Mouse (Mus musculus): Measurements from ENCODE around the gene Aagab. TPM values are rescaled to one million over a fixed set of nuclear protein-coding genes. Genes with fewer than 3 reads are reported as not detected.

The Aagab gene
- total and polyA plus RNA-seq, 3 experiments: 16.1 to 27.4 TPM; not detected in 1

DNA sequence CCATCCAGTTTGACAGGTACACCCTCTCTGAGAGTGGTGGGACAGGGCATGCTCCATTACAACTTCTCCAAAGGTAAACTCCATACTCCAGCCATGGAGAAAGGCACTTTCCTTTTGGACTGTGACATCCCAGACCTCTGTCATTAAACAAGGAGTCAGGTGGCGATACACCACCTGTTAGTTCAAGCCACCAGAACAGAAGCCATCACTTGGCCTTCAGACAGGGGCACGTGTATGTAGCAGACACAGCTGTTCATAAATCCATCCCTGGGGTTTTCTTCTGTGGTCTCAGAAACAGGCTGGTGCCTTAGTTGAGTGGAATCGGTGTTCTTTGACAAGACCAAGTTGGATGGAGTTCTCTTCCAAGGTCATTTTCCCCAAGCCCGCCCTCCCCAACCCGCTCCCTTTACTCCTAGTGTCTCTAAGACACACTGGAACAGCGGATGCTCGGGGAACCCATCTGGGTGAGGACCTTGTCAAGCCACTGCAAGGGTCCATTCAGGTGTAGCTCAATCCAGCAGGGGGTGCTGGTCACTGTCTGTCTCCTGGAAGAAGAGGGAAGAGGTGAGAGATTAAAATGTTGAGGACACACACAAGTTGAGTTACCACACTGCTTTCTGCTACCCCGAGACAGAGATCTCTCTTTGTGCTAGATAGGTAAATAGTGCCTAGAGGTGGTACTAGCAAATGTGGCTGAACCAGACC lies 47.5 kb downstream of the Aagab start:
- Histone ChIP-seq H3K9ac (ENCODE audit: control insufficient read depth, low read depth, low read length, poor library complexity, severe bottlenecking) (no peak overlapping the region), H3K36me3 (ENCODE audit: control insufficient read depth in 1 of 2, insufficient read depth in 2 of 2, low read length in 2 of 2) (no peaks in the 10 kb centered on the region), H3K79me2 (ENCODE audit: control insufficient read depth, insufficient read depth, low read length, poor library complexity) (no peaks in the 10 kb centered on the region), H3K9me3 (replicated peaks; ENCODE audit: insufficient read depth, low read length) (no peaks in the 10 kb centered on the region), H3K4me1 (ENCODE audit: control insufficient read depth in 1 of 2, insufficient read depth in 2 of 2, low read length in 2 of 2) (no peaks in the 10 kb centered on the region), H3K4me3 (ENCODE audit: control insufficient read depth in 1 of 2, insufficient read depth in 1 of 2, low read depth in 2 of 2, low read length in 2 of 2) (no peak overlapping the region), H3K27ac (ENCODE audit: control insufficient read depth, low read depth, low read length) (no peak overlapping the region), H3K27me3 (ENCODE audit: control insufficient read depth in 1 of 2, insufficient read depth in 2 of 2, low read length in 2 of 2) (no peaks in the 10 kb centered on the region)
- TF ChIP-seq BHLHE40 (IDR thresholded peaks at IDR 0.05; ENCODE audit: borderline replicate concordance, low read depth, low read length) (no peak), ZC3H11A (IDR thresholded peaks at IDR 0.05; ENCODE audit: low read depth, low read length) (peak; percentile 77), CTCF (IDR thresholded peaks at IDR 0.05 in 2 of 3, conservative IDR thresholded peaks at IDR 0.05 in 1 of 3; ENCODE audit: control insufficient read depth in 1 of 3, insufficient read depth in 1 of 3, low read depth in 2 of 3, low read length in 3 of 3, poor library complexity in 1 of 3, severe bottlenecking in 1 of 3) (peak in 2 of 3 experiments; percentile 58 to 68; a peak in 4 of 6 replicates), SMC3 (IDR thresholded peaks at IDR 0.05; ENCODE audit: low read depth, low read length) (peak; percentile 91), KAT2A (conservative IDR thresholded peaks at IDR 0.05; ENCODE audit: low read depth, low read length) (no peak), MYC (IDR thresholded peaks at IDR 0.05; ENCODE audit: low read depth, low read length) (no peak), ZKSCAN1 (IDR thresholded peaks at IDR 0.05; ENCODE audit: low read depth, low read length) (no peak), MAX (IDR thresholded peaks at IDR 0.05; ENCODE audit: low read length) (no peak), RAD21 (IDR thresholded peaks at IDR 0.05; ENCODE audit: low read depth, low read length) (peak; percentile 74), ELF1 (IDR thresholded peaks at IDR 0.05; ENCODE audit: low read depth, low read length) (no peak), EP300 (IDR thresholded peaks at IDR 0.05; ENCODE audit: low read depth in 1 of 2, low read length in 2 of 2) (no peak), HCFC1 (IDR thresholded peaks at IDR 0.05; ENCODE audit: low read depth, low read length) (no peak), CHD2 (IDR thresholded peaks at IDR 0.05; ENCODE audit: low read length) (no peak)
- DNase-seq (ENCODE audit: low read depth, low spot score): peak; percentile 49

DNA sequence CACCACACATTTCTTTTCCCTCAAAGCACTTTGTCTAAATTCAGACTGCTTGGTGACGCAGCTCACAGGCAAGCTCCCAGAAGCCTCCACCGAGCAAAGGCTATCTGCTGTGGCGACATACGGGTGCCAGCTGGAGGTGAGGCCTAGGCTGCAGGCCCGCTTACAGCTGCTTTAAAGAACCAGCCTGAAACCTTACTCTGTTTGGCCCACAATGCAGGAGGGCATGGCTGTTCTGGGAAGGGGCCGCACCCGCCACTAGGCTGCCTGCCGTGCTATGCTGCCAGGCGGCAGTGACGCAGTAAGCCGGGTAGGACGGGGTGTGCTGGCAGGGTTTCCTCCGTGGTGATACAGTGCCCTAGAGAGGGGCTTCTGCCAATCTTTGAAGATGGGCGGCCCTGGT lies 48.4 kb downstream of the Aagab start:
- Histone ChIP-seq H3K36me3 (ENCODE audit: control insufficient read depth in 1 of 2, insufficient read depth in 2 of 2, low read length in 2 of 2) (no peaks in the 10 kb centered on the region), H3K9me3 (replicated peaks; ENCODE audit: insufficient read depth, low read length) (no peaks in the 10 kb centered on the region), H3K9ac (ENCODE audit: control insufficient read depth, low read depth, low read length, poor library complexity, severe bottlenecking) (no peak overlapping the region), H3K27me3 (ENCODE audit: control insufficient read depth in 1 of 2, insufficient read depth in 2 of 2, low read length in 2 of 2) (no peaks in the 10 kb centered on the region), H3K4me1 (ENCODE audit: control insufficient read depth in 1 of 2, insufficient read depth in 2 of 2, low read length in 2 of 2) (no peaks in the 10 kb centered on the region), H3K27ac (ENCODE audit: control insufficient read depth, low read depth, low read length) (no peak overlapping the region), H3K79me2 (ENCODE audit: control insufficient read depth, insufficient read depth, low read length, poor library complexity) (no peaks in the 10 kb centered on the region), H3K4me3 (ENCODE audit: control insufficient read depth in 1 of 2, insufficient read depth in 1 of 2, low read depth in 2 of 2, low read length in 2 of 2) (no peak overlapping the region)
- DNase-seq (ENCODE audit: low read depth, low spot score): no peak
- TF ChIP-seq MAX (IDR thresholded peaks at IDR 0.05; ENCODE audit: low read length) (no peak), MYB (IDR thresholded peaks at IDR 0.05; ENCODE audit: low read depth, low read length) (no peak)

DNA sequence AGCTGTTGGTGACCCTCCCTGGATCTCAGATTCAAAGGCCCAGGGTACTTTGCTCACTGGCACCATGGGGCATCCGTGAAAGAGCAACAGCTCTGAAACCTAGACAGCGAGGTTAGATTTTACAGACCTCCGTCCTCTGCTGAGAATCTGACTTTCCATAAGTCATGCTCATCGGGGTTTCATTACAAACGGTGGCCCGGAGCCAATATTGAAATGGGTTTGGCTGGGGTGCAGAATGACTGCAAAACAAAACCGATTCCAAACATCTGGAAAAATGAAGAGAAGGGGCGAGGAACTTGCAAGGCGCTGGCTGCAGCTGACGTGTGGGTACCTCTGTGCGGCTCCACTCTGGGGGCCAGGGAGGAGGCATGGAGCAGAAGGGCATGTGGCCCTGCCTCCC lies 49.1 kb downstream of the Aagab start:
- TF ChIP-seq KAT2A (conservative IDR thresholded peaks at IDR 0.05; ENCODE audit: low read depth, low read length) (no peak), CHD2 (IDR thresholded peaks at IDR 0.05; ENCODE audit: low read length) (no peak), MXI1 (IDR thresholded peaks at IDR 0.05; ENCODE audit: low read depth, low read length) (no peak), TAL1 (IDR thresholded peaks at IDR 0.05; ENCODE audit: low read length) (no peak), ELF1 (IDR thresholded peaks at IDR 0.05; ENCODE audit: low read depth, low read length) (no peak), MAFK (IDR thresholded peaks at IDR 0.05; ENCODE audit: borderline replicate concordance, low read depth, low read length) (no peak), ZKSCAN1 (IDR thresholded peaks at IDR 0.05; ENCODE audit: low read depth, low read length) (no peak), POLR2AphosphoS5 (IDR thresholded peaks at IDR 0.05; ENCODE audit: borderline replicate concordance, low read depth, low read length) (no peak), GABPA (IDR thresholded peaks at IDR 0.05; ENCODE audit: low read depth, low read length) (no peak), POLR2AphosphoS2 (IDR thresholded peaks at IDR 0.05; ENCODE audit: low read length) (no peak), CTCF (IDR thresholded peaks at IDR 0.05 in 2 of 3, conservative IDR thresholded peaks at IDR 0.05 in 1 of 3; ENCODE audit: control insufficient read depth in 1 of 3, insufficient read depth in 1 of 3, low read depth in 2 of 3, low read length in 3 of 3, poor library complexity in 1 of 3, severe bottlenecking in 1 of 3) (no peak), ETS1 (IDR thresholded peaks at IDR 0.05; ENCODE audit: low read depth, low read length) (no peak), MYB (IDR thresholded peaks at IDR 0.05; ENCODE audit: low read depth, low read length) (no peak), RCOR1 (IDR thresholded peaks at IDR 0.05; ENCODE audit: low read depth, low read length) (no peak), RAD21 (IDR thresholded peaks at IDR 0.05; ENCODE audit: low read depth, low read length) (no peak), JUND (IDR thresholded peaks at IDR 0.05; ENCODE audit: low read depth, low read length) (no peak)
- Histone ChIP-seq H3K9me3 (replicated peaks; ENCODE audit: insufficient read depth, low read length) (no peaks in the 10 kb centered on the region), H3K27me3 (ENCODE audit: control insufficient read depth in 1 of 2, insufficient read depth in 2 of 2, low read length in 2 of 2) (no peaks in the 10 kb centered on the region), H3K4me3 (ENCODE audit: control insufficient read depth in 1 of 2, insufficient read depth in 1 of 2, low read depth in 2 of 2, low read length in 2 of 2) (no peak overlapping the region), H3K79me2 (ENCODE audit: control insufficient read depth, insufficient read depth, low read length, poor library complexity) (no peaks in the 10 kb centered on the region), H3K36me3 (ENCODE audit: control insufficient read depth in 1 of 2, insufficient read depth in 2 of 2, low read length in 2 of 2) (no peaks in the 10 kb centered on the region), H3K9ac (ENCODE audit: control insufficient read depth, low read depth, low read length, poor library complexity, severe bottlenecking) (no peak overlapping the region), H3K4me1 (ENCODE audit: control insufficient read depth in 1 of 2, insufficient read depth in 2 of 2, low read length in 2 of 2) (no peaks in the 10 kb centered on the region), H3K27ac (ENCODE audit: control insufficient read depth, low read depth, low read length) (no peak overlapping the region)
- no peak for DNase-seq (ENCODE audit: low read depth, low spot score)
